Mouse (Mus musculus) mouse trophoblast stem cell (cell line): Measurements from ENCODE around the gene Gli2.

Source experiments
- in situ Hi-C, 2 experiments: fragments of 300-500 bp; cut with MseI, MboI; formaldehyde crosslinking; loops; 2 replicates in 1 of 2; 3 replicates in 1 of 2; pipeline ENCODE4 v1.15.1; 2025

The Gli2 gene

GRCm38 (mm10) chr1:118810336-118810735 is 243.1 kb downstream of the Gli2 start:
- in situ Hi-C loops = no loop called here

GRCm38 (mm10) chr1:118806727-118807126 is 246.7 kb downstream of the Gli2 start:
- in situ Hi-C loops = no loop called here

GRCm38 (mm10) chr1:118802166-118802565 is 251.3 kb downstream of the Gli2 start:
- in situ Hi-C loops = no loop called here

- in situ Hi-C loops = no loop called here
These were observed 253.9 kb downstream of the Gli2 start for GRCm38 (mm10) chr1:118799322-118800116.

- in situ Hi-C loops = no loop called here
These were observed 257.8 kb downstream of the Gli2 start for GRCm38 (mm10) chr1:118795415-118796167.

GRCm38 (mm10) chr1:118789871-118790270 is 263.5 kb downstream of the Gli2 start:
- in situ Hi-C loops = no loop called here

- in situ Hi-C loops = no loop called here
These were observed 264.0 kb downstream of the Gli2 start for GRCm38 (mm10) chr1:118789468-118789867.

- in situ Hi-C loops = no loop called here
These were observed 264.6 kb downstream of the Gli2 start for GRCm38 (mm10) chr1:118788813-118789212.

GRCm38 (mm10) chr1:118787486-118787885 is 265.9 kb downstream of the Gli2 start:
- in situ Hi-C loops = no loop called here
